Mouse (Mus musculus): ENCODE results near the gene Npw. TPM values are rescaled to one million over a fixed set of nuclear protein-coding genes. Genes with fewer than 3 reads are reported as not detected.
A peak's percentile ranks its signal among the peaks of the same experiment; 100 is the strongest.
"Not testable (repeated sequence)": the region's sequence is repeated elsewhere in the genome, so short reads cannot be mapped to it uniquely, and the experiment has no call there.

Gene Npw
- polyA plus RNA-seq, 1 experiment from 2014 or later = 0.38 TPM

- ATAC-seq (ENCODE audit: low read depth) = no peak
- Histone ChIP-seq H3K4me3 (ENCODE audit: low read depth, low read length) (no peak overlapping the region), H3K4me2 (ENCODE audit: low read depth, low read length) (no peak overlapping the region), H3K9ac (ENCODE audit: low read depth, low read length) (no peak overlapping the region), H3K27me3 (ENCODE audit: control insufficient read depth, insufficient read depth, low read depth, low read length) (no peaks in the 10 kb centered on the region), H3K36me3 (ENCODE audit: control insufficient read depth, insufficient read depth) (peaks cover 20% of the 10 kb centered on the region), H3K9me3 (replicated peaks; ENCODE audit: control insufficient read depth, low read length) (no peaks in the 10 kb centered on the region), H3K27ac (ENCODE audit: low read length) (no peak overlapping the region), H3K4me1 (ENCODE audit: control insufficient read depth, low read depth, low read length) (peaks cover 9% of the 10 kb centered on the region)
- WGBS (ENCODE audit: insufficient replicate concordance) = 81% methylated on average over 5 of the region's 5 CpGs
These were observed 18.6 kb upstream of the Npw start for GRCm38 (mm10) chr17:24676877-24677276.

GRCm38 (mm10) chr17:24676187-24676586, 17.9 kb upstream of the Npw start:
- Histone ChIP-seq H3K4me3 (ENCODE audit: low read depth, low read length) (no peak overlapping the region), H3K9ac (ENCODE audit: low read depth, low read length) (no peak overlapping the region), H3K4me2 (ENCODE audit: low read depth, low read length) (no peak overlapping the region), H3K36me3 (ENCODE audit: control insufficient read depth, insufficient read depth) (peaks cover 20% of the 10 kb centered on the region), H3K27me3 (ENCODE audit: control insufficient read depth, insufficient read depth, low read depth, low read length) (no peaks in the 10 kb centered on the region), H3K9me3 (replicated peaks; ENCODE audit: control insufficient read depth, low read length) (no peaks in the 10 kb centered on the region), H3K4me1 (ENCODE audit: control insufficient read depth, low read depth, low read length) (peaks cover 16% of the 10 kb centered on the region), H3K27ac (ENCODE audit: low read length) (no peak overlapping the region)
- 63% methylated on average over 2 of the region's 2 CpGs for WGBS (ENCODE audit: insufficient replicate concordance)
- ATAC-seq (ENCODE audit: low read depth) = no peak

- WGBS (ENCODE audit: insufficient replicate concordance) = 53% methylated on average over 7 of the region's 7 CpGs
- Histone ChIP-seq H3K9ac (ENCODE audit: low read depth, low read length) (no peak overlapping the region), H3K4me2 (ENCODE audit: low read depth, low read length) (no peak overlapping the region), H3K4me3 (ENCODE audit: low read depth, low read length) (no peak overlapping the region), H3K27ac (ENCODE audit: low read length) (no peak overlapping the region), H3K9me3 (replicated peaks; ENCODE audit: control insufficient read depth, low read length) (no peaks in the 10 kb centered on the region), H3K27me3 (ENCODE audit: control insufficient read depth, insufficient read depth, low read depth, low read length) (no peaks in the 10 kb centered on the region), H3K4me1 (ENCODE audit: control insufficient read depth, low read depth, low read length) (peaks cover 24% of the 10 kb centered on the region), H3K36me3 (ENCODE audit: control insufficient read depth, insufficient read depth) (peaks cover 11% of the 10 kb centered on the region)
- ATAC-seq (ENCODE audit: low read depth) = no peak
These were observed 16.0 kb upstream of the Npw start for GRCm38 (mm10) chr17:24674277-24674676.

GRCm38 (mm10) chr17:24672141-24672540, 13.9 kb upstream of the Npw start:
- Histone ChIP-seq H3K36me3 (ENCODE audit: control insufficient read depth, insufficient read depth) (no peaks in the 10 kb centered on the region), H3K4me3 (ENCODE audit: low read depth, low read length) (no peak overlapping the region), H3K9me3 (replicated peaks; ENCODE audit: control insufficient read depth, low read length) (no peaks in the 10 kb centered on the region), H3K27me3 (ENCODE audit: control insufficient read depth, insufficient read depth, low read depth, low read length) (no peaks in the 10 kb centered on the region), H3K4me2 (ENCODE audit: low read depth, low read length) (peak overlapping the region; percentile 41), H3K9ac (ENCODE audit: low read depth, low read length) (peak overlapping the region; percentile 31), H3K4me1 (ENCODE audit: control insufficient read depth, low read depth, low read length) (peaks cover 27% of the 10 kb centered on the region), H3K27ac (ENCODE audit: low read length) (peak overlapping the region; percentile 2; the same call in 1 of the 2 replicates)
- ATAC-seq (ENCODE audit: low read depth) = peak; percentile 49
- 13% methylated on average over 5 of the region's 5 CpGs for WGBS (ENCODE audit: insufficient replicate concordance)

- Histone ChIP-seq H3K4me3 (ENCODE audit: low read depth, low read length) (no peak overlapping the region), H3K36me3 (ENCODE audit: control insufficient read depth, insufficient read depth) (no peaks in the 10 kb centered on the region), H3K9me3 (replicated peaks; ENCODE audit: control insufficient read depth, low read length) (no peaks in the 10 kb centered on the region), H3K27me3 (ENCODE audit: control insufficient read depth, insufficient read depth, low read depth, low read length) (no peaks in the 10 kb centered on the region), H3K4me2 (ENCODE audit: low read depth, low read length) (peak overlapping the region; percentile 65), H3K9ac (ENCODE audit: low read depth, low read length) (peak overlapping the region; percentile 31; the same call in 1 of the 2 replicates), H3K4me1 (ENCODE audit: control insufficient read depth, low read depth, low read length) (peaks cover 27% of the 10 kb centered on the region), H3K27ac (ENCODE audit: low read length) (no peak overlapping the region; the same call in 1 of the 2 replicates)
- WGBS (ENCODE audit: insufficient replicate concordance) = 53% methylated on average over 5 of the region's 5 CpGs
- no peak for ATAC-seq (ENCODE audit: low read depth)
These were observed 13.1 kb upstream of the Npw start for GRCm38 (mm10) chr17:24671346-24671745.

- H3K27ac ChIP-seq (ENCODE audit: low read length) = peak overlapping the region; percentile 86
- H3K36me3 ChIP-seq (ENCODE audit: control insufficient read depth, insufficient read depth) = no peaks in the 10 kb centered on the region
- peak overlapping the region; percentile 88 for H3K9ac ChIP-seq (ENCODE audit: low read depth, low read length)
- no peak for ATAC-seq (ENCODE audit: low read depth)
- H3K27me3 ChIP-seq (ENCODE audit: control insufficient read depth, insufficient read depth, low read depth, low read length) = no peaks in the 10 kb centered on the region
- H3K9me3 ChIP-seq (replicated peaks; ENCODE audit: control insufficient read depth, low read length) = no peaks in the 10 kb centered on the region
- H3K4me2 ChIP-seq (ENCODE audit: low read depth, low read length) = peak overlapping the region; percentile 65
- peak overlapping the region; percentile 87 for H3K4me3 ChIP-seq (ENCODE audit: low read depth, low read length)
- 5% methylated on average over 8 of the region's 8 CpGs for WGBS (ENCODE audit: insufficient replicate concordance)
- H3K4me1 ChIP-seq (ENCODE audit: control insufficient read depth, low read depth, low read length) = peaks cover 27% of the 10 kb centered on the region
These were observed 12.1 kb upstream of the Npw start for GRCm38 (mm10) chr17:24670246-24670844.

- H3K4me1 ChIP-seq (ENCODE audit: control insufficient read depth, low read depth, low read length) = peaks cover 27% of the 10 kb centered on the region
- H3K9me3 ChIP-seq (replicated peaks; ENCODE audit: control insufficient read depth, low read length) = no peaks in the 10 kb centered on the region
These were observed 11.4 kb upstream of the Npw start, which contains the start of gene Zfp598 for GRCm38 (mm10) chr17:24669545-24670245. Zfp598 (plus strand) TSS chr17:24669687.

GRCm38 (mm10) chr17:24669214-24669544, 10.9 kb upstream of the Npw start:
- not testable (repeated sequence) for ATAC-seq (ENCODE audit: low read depth); H3K9me3 ChIP-seq (replicated peaks; ENCODE audit: control insufficient read depth, low read length); H3K36me3 ChIP-seq (ENCODE audit: control insufficient read depth, insufficient read depth); H3K27me3 ChIP-seq (ENCODE audit: control insufficient read depth, insufficient read depth, low read depth, low read length)
- Histone ChIP-seq H3K4me3 (ENCODE audit: low read depth, low read length) (peak overlapping the region; percentile 87), H3K4me2 (ENCODE audit: low read depth, low read length) (peak overlapping the region; percentile 65), H3K4me1 (ENCODE audit: control insufficient read depth, low read depth, low read length) (peaks cover 27% of the 10 kb centered on the region), H3K9ac (ENCODE audit: low read depth, low read length) (peak overlapping the region; percentile 58), H3K27ac (ENCODE audit: low read length) (peak overlapping the region; percentile 71)
- WGBS (ENCODE audit: insufficient replicate concordance) = 6% methylated on average over 15 of the region's 15 CpGs

More at GRCm38 (mm10) chr17:24669545-24670245, 11.4 kb upstream of the Npw start, which contains the start of gene Zfp598:
- WGBS (ENCODE audit: insufficient replicate concordance) = under 1% methylated on average over 58 of the region's 80 CpGs
- Histone ChIP-seq H3K27ac (ENCODE audit: low read length) (peak within 1 kb of the TSS; percentile 86), H3K36me3 (ENCODE audit: control insufficient read depth, insufficient read depth) (no peaks in the 10 kb centered on the region), H3K4me2 (ENCODE audit: low read depth, low read length) (peak within 1 kb of the TSS; percentile 65), H3K4me3 (ENCODE audit: low read depth, low read length) (peak within 1 kb of the TSS; percentile 87), H3K27me3 (ENCODE audit: control insufficient read depth, insufficient read depth, low read depth, low read length) (no peaks in the 10 kb centered on the region), H3K9ac (ENCODE audit: low read depth, low read length) (peak within 1 kb of the TSS; percentile 88)
- peak; percentile 96 for ATAC-seq (ENCODE audit: low read depth)

- Histone ChIP-seq H3K9ac (ENCODE audit: low read depth, low read length) (no peak overlapping the region), H3K4me1 (ENCODE audit: control insufficient read depth, low read depth, low read length) (peaks cover 26% of the 10 kb centered on the region), H3K4me2 (ENCODE audit: low read depth, low read length) (no peak overlapping the region), H3K36me3 (ENCODE audit: control insufficient read depth, insufficient read depth) (no peaks in the 10 kb centered on the region), H3K4me3 (ENCODE audit: low read depth, low read length) (no peak overlapping the region), H3K27ac (ENCODE audit: low read length) (no peak overlapping the region), H3K27me3 (ENCODE audit: control insufficient read depth, insufficient read depth, low read depth, low read length) (no peaks in the 10 kb centered on the region; the same call in 1 of the 2 replicates), H3K9me3 (replicated peaks; ENCODE audit: control insufficient read depth, low read length) (no peaks in the 10 kb centered on the region)
- WGBS (ENCODE audit: insufficient replicate concordance) = 17% methylated on average over 6 of the region's 6 CpGs
- no peak for ATAC-seq (ENCODE audit: low read depth)
These were observed 9.2 kb upstream of the Npw start for GRCm38 (mm10) chr17:24667416-24667815.
